Mouse (Mus musculus) kidney, postnatal 0 days (tissue): ENCODE data around the gene Xrcc4. TPM values are rescaled to one million over a fixed set of nuclear protein-coding genes. Genes with fewer than 3 reads are reported as not detected.

ENCODE experiments used
- ATAC-seq: fragments of 200-750 bp; cut with Nextera tagmentation; replicated peaks from 2 replicates; pipeline ENCODE4 v1.8.0; 2017; ENCODE audit warnings: low read depth, moderate number of reproducible peaks, moderate TSS enrichment, moderate library complexity; ENCODE audit not compliant: low FRiP score
- DNase-seq: peaks from one replicate; pipeline ENCODE4 v3.0.0-alpha.2; 2016; ENCODE audit warnings: low spot score
- H3K27ac ChIP-seq: fragments of 300-500 bp; sonication (generic); 2 replicates; pipeline ENCODE4 v1.5.1; 2014; ENCODE audit warnings: mild to moderate bottlenecking
- H3K27me3 ChIP-seq: fragments of 300-500 bp; sonication (generic); 2 replicates; pipeline ENCODE4 v1.6.1; 2014; ENCODE audit warnings: low read length, mixed read lengths; ENCODE audit not compliant: insufficient read depth
- H3K36me3 ChIP-seq: fragments of 300-500 bp; sonication (generic); 2 replicates; pipeline ENCODE4 v1.6.1; 2014; ENCODE audit warnings: low read length, mixed read lengths; ENCODE audit not compliant: insufficient read depth
- H3K4me1 ChIP-seq: fragments of 300-500 bp; sonication (generic); replicated peaks from 2 replicates; pipeline ENCODE4 v1.6.1; 2014; ENCODE audit warnings: antibody characterized with exemption, low read length, mixed read lengths; ENCODE audit not compliant: insufficient read depth
- H3K4me2 ChIP-seq: fragments of 300-500 bp; sonication (generic); 2 replicates; pipeline ENCODE4 v1.6.1; 2014; ENCODE audit warnings: mild to moderate bottlenecking, low read length, moderate library complexity, mixed read lengths
- H3K4me3 ChIP-seq: fragments of 300-500 bp; sonication (generic); replicated peaks from 2 replicates; pipeline ENCODE4 v1.5.1; 2014; ENCODE audit warnings: low read depth, low read length
- H3K9ac ChIP-seq: fragments of 300-500 bp; sonication (generic); 2 replicates; pipeline ENCODE4 v1.6.1; 2014; ENCODE audit warnings: low read depth, low read length
- H3K9me3 ChIP-seq: fragments of 300-500 bp; sonication (generic); replicated peaks from 2 replicates; pipeline ENCODE4 v1.6.1; 2016; ENCODE audit warnings: low read length, inconsistent platforms, mixed read lengths
- CTCF ChIP-seq: IDR thresholded peaks from 2 replicates; pipeline ENCODE4 v1.5.1; 2016; ENCODE audit warnings: antibody characterized with exemption, low read depth, mild to moderate bottlenecking, moderate library complexity
- WGBS: fragments of 180-500 bp; shearing (Covaris S2); extraction: QIAGEN DNeasy Blood & Tissue Kit; methylation state at CpG from one replicate; pipeline ENCODE4 v1.1.7; 2014; 5-methylcytosine and 5-hydroxymethylcytosine counted together
- polyA plus RNA-seq: library from polyadenylated mRNA; unstranded; fragments of >200 nt; fragmentation: Nextera tagmentation; extraction: Ambion mirVana; gene quantifications from 2 replicates; pipeline ENCODE4 v1.2.1, GENCODE M21; 2015

The Xrcc4 gene
- polyA plus RNA-seq, 1 experiment from 2014 or later = 20.8 TPM

DNA sequence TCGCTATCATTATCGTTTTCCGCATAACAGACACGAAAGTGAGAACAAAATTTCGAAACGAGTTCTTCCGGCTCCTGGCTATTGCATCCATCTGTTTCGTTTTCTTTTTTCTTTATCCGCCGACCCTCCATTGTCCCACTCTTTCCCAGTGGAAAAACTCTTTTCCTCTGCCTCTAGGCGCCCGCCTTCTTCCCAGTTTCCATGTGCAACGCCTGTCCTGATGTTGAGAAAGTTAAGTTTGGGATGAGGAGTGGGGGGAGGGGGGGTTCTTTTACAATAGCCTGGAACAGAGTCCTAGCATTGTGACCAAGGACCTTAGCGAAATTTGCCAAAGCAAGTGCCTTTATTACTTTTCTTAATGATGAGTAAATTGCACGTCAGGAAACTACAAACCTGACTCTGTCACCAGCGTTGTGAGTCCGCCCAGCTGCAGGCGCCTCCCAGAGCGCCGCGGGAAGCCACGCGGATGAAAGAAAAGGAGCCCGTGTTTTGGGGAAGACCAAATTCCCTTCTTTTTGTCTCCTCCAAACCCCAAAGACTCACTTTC lies 349.6 kb downstream of the Xrcc4 start:
- 1% methylated on average over 24 of the region's 24 CpGs for WGBS
- H3K27ac ChIP-seq = peak overlapping the region; percentile 85
- DNase-seq (no peak), ATAC-seq (no peak)
- H3K36me3 ChIP-seq = no peaks in the 10 kb centered on the region
- no peaks in the 10 kb centered on the region for H3K27me3 ChIP-seq
- H3K4me2 ChIP-seq = peak overlapping the region; percentile 94
- peak overlapping the region; percentile 48 for H3K4me3 ChIP-seq
- no peak for TF ChIP-seq CTCF
- peak overlapping the region; percentile 55 for H3K9ac ChIP-seq
- no peaks in the 10 kb centered on the region for H3K9me3 ChIP-seq
- H3K4me1 ChIP-seq = no peaks in the 10 kb centered on the region

DNA sequence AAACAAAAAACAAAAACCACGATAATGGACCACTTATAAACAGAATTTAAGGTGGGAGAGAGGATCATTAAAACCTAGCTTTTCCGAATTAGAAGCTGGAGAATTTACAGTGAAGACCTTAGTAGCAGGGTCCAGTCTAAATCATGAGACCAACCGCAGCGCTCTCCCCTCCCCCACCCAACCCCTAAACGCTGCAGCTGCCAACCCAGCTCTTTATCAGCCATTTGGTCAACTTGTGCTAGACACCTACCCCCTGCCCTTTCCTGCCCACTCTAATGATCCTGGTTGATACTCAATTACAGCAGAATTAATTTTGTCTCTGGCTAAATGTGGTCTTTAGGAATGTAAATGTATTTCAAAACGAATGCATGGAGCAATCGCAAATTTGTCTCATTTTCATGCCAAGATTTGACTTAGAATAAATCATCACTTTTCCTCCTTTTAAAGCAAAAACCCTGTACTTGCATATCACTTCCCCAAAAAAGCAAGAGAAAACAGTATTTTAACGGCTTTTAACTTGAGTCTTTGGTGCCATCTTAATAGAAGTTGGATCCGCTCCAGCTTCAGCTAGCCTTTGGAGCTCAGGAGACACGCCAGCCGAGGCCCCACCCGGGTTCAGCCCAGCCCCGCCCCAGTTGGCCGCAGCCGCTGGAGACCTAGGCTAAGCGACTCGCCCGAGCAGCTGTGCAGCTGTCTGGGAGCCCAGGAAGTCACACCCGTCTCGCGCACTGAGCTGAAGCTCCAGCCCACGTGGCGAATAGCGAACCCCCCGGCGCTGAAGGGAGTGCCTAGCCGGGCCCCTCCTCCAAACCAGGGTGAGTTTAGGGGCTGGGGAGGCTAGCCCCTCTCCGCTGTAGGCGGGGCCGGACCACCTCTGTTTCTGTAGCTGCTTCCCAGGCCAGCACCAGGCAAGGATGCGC lies 350.4 kb downstream of the Xrcc4 start:
- 1% methylated on average over 31 of the region's 31 CpGs for WGBS
- no peaks in the 10 kb centered on the region for H3K36me3 ChIP-seq
- H3K27ac ChIP-seq = peak overlapping the region; percentile 85
- no peaks in the 10 kb centered on the region for H3K9me3 ChIP-seq
- peak; percentile 84 for ATAC-seq
- no peaks in the 10 kb centered on the region for H3K4me1 ChIP-seq
- no peak for TF ChIP-seq CTCF
- peak overlapping the region; percentile 48 for H3K4me3 ChIP-seq
- H3K9ac ChIP-seq = peak overlapping the region; percentile 55
- DNase-seq = peak; percentile 91
- H3K27me3 ChIP-seq = no peaks in the 10 kb centered on the region
- peak overlapping the region; percentile 94 for H3K4me2 ChIP-seq

DNA sequence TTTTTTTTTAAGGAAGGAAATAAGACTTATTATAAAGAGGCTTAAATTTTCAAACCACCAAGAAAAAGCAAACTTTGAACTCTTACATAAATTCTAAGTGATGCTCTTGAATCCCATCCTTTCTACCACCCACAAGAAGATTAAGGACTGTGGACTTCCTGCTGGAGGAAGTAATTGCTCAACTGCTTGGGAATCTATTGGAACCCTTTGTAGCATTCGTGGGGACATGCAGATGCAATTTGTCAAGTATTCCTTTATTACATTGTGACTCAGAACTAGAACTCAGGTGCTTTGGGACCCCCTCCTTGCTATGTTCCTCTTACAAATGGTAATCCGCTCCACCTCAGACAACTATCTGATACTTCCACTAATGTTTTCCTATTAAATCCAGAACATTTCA lies 351.1 kb downstream of the Xrcc4 start:
- Histone ChIP-seq H3K4me1 (no peaks in the 10 kb centered on the region), H3K36me3 (no peaks in the 10 kb centered on the region), H3K4me3 (no peak overlapping the region), H3K9me3 (no peaks in the 10 kb centered on the region), H3K4me2 (peak overlapping the region; percentile 94), H3K27ac (no peak overlapping the region), H3K9ac (no peak overlapping the region), H3K27me3 (no peaks in the 10 kb centered on the region)
- DNase-seq (peak; percentile 12), ATAC-seq (no peak)
- no peak for TF ChIP-seq CTCF
- WGBS = 37% methylated on average over 2 of the region's 2 CpGs

DNA sequence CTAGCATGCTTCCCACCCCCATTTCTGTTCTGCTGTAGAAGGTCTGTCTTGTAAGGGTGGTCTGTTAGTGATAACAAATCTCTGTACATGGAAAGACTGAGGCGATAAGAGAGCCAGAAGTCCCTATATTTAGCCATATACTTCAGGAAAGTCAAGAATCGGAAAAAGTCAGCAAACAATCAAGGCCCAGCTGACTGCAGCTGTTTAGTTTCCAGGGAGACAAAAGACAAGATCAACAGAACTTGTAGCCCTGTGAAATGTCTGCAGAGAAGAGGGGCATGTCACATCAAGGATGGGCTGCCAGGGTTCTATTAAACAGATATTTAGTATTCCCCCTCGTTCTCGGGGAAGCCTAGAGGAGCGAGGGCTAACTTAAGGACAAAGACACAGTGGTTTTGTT lies 354.3 kb downstream of the Xrcc4 start:
- no peak overlapping the region for H3K4me2 ChIP-seq
- DNase-seq (peak; percentile 42), ATAC-seq (no peak)
- TF ChIP-seq CTCF = no peak
- H3K9ac ChIP-seq = no peak overlapping the region
- no peaks in the 10 kb centered on the region for H3K9me3 ChIP-seq
- no peaks in the 10 kb centered on the region for H3K27me3 ChIP-seq
- H3K4me3 ChIP-seq = no peak overlapping the region
- H3K4me1 ChIP-seq = no peaks in the 10 kb centered on the region
- H3K27ac ChIP-seq = no peak overlapping the region
- no peaks in the 10 kb centered on the region for H3K36me3 ChIP-seq
- WGBS = 64% methylated on average over 5 of the region's 5 CpGs

DNA sequence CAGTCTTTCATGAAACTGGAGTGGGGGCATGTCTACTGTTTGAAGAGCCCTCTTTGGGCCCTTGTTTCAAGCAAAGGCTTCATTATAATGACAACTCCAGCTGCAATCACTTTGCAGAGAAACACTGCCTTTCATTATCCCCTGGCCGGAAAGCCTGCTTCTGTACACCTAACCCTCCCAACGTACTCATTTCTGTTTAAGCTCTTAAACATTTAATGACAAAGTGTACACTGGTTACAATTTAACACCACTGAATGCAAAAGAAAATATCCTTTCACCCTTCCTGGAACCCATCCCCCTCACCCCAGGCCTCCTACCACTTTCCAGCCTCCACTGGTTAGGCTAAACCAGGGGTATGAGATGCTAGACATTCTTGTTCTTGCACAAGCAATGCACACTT lies 362.9 kb downstream of the Xrcc4 start:
- Histone ChIP-seq H3K4me1 (no peaks in the 10 kb centered on the region), H3K9ac (no peak overlapping the region), H3K4me3 (no peak overlapping the region), H3K4me2 (no peak overlapping the region), H3K9me3 (no peaks in the 10 kb centered on the region), H3K36me3 (0 out of 2 replicates have a peak, but pooled peaks cover 8% of the 10 kb centered on the region), H3K27me3 (no peaks in the 10 kb centered on the region), H3K27ac (no peak overlapping the region)
- DNase-seq = no peak
- 52% methylated on average over 2 of the region's 2 CpGs for WGBS
- no peak for ATAC-seq
- no peak for TF ChIP-seq CTCF

Other genes starting within 250 kb of the Xrcc4 start
- 63.4 and 66.2 TPM in 2 replicates for gene Tmem167, start 485 bp downstream of the Xrcc4 start, polyA plus RNA-seq